Mouse (Mus musculus): ENCODE measurements around the gene Eppin.
"Not testable (repeated sequence)": the region's sequence is repeated elsewhere in the genome, so short reads cannot be mapped to it uniquely, and the experiment has no call there.

The Eppin gene

GRCm38 (mm10) chr2:164593494-164593893 is at the start of gene Eppin:
Gene Eppin (minus strand): TSS chr2:164593594.
- CTCF ChIA-PET, result no interaction called here

- CTCF ChIA-PET, result no interaction called here
Measured at GRCm38 (mm10) chr2:164641881-164642673, 48.7 kb upstream of the Eppin start.

GRCm38 (mm10) chr2:164641129-164641528 is 47.7 kb upstream of the Eppin start:
- CTCF ChIA-PET, result no interaction called here

- CTCF ChIA-PET, result no interaction called here
Measured at GRCm38 (mm10) chr2:164638696-164639095, 45.3 kb upstream of the Eppin start, which contains the start of gene Wfdc16. Gene Wfdc16 (minus strand): TSS chr2:164638796.

- CTCF ChIA-PET, result no interaction called here
Measured at GRCm38 (mm10) chr2:164635266-164635665, 41.9 kb upstream of the Eppin start.

- CTCF ChIA-PET, result no interaction called here
Measured at GRCm38 (mm10) chr2:164621775-164622174, 28.4 kb upstream of the Eppin start.

GRCm38 (mm10) chr2:164619050-164619449 is 25.7 kb upstream of the Eppin start:
- CTCF ChIA-PET, result no interaction called here

GRCm38 (mm10) chr2:164615386-164615785 is 22.0 kb upstream of the Eppin start:
- CTCF ChIA-PET, result no interaction called here

GRCm38 (mm10) chr2:164613471-164613870 is 20.1 kb upstream of the Eppin start, which contains the start of the genes Wfdc6b and Wfdc8:
Gene Wfdc6b (plus strand): TSS chr2:164613522.
Gene Wfdc8 (minus strand): TSS chr2:164613626.
- CTCF ChIA-PET, result not testable (repeated sequence)

GRCm38 (mm10) chr2:164608781-164609180 is 15.4 kb upstream of the Eppin start:
- CTCF ChIA-PET, result no interaction called here

GRCm38 (mm10) chr2:164604411-164604810 is 11.0 kb upstream of the Eppin start:
- CTCF ChIA-PET, result no interaction called here

- CTCF ChIA-PET, result no interaction called here
Measured at GRCm38 (mm10) chr2:164603482-164603881, 10.1 kb upstream of the Eppin start.

GRCm38 (mm10) chr2:164600179-164600578 is 6.8 kb upstream of the Eppin start:
- CTCF ChIA-PET, result no interaction called here

- CTCF ChIA-PET, result interaction anchor here (0.6 kb wide), 1 partner anchor 91 kb away, joined by 4 read pairs; no protein-coding TSS in a partner anchor
Measured at GRCm38 (mm10) chr2:164592014-164592413, 1.4 kb downstream of the Eppin start.

GRCm38 (mm10) chr2:164585025-164585725 is 8.2 kb downstream of the Eppin start, which contains the start of gene Wfdc6a:
Gene Wfdc6a (minus strand): TSS chr2:164585447.
- CTCF ChIA-PET, result not testable (repeated sequence)

- CTCF ChIA-PET, result not testable (repeated sequence)
Measured at GRCm38 (mm10) chr2:164573359-164573758, 20.0 kb downstream of the Eppin start, which contains the start of gene Spint3. Gene Spint3 (minus strand): TSS chr2:164573459.

- CTCF ChIA-PET, result no interaction called here
Measured at GRCm38 (mm10) chr2:164567460-164567859, 25.9 kb downstream of the Eppin start.

- CTCF ChIA-PET, result no interaction called here
Measured at GRCm38 (mm10) chr2:164566997-164567396, 26.4 kb downstream of the Eppin start.

- CTCF ChIA-PET, result no interaction called here
Measured at GRCm38 (mm10) chr2:164564346-164564745, 29.0 kb downstream of the Eppin start.

GRCm38 (mm10) chr2:164563339-164564038 is 29.9 kb downstream of the Eppin start:
- CTCF ChIA-PET, result no interaction called here

- CTCF ChIA-PET, result no interaction called here
Measured at GRCm38 (mm10) chr2:164562391-164563188, 30.8 kb downstream of the Eppin start, which contains the start of gene Wfdc2. Gene Wfdc2 (plus strand): TSS chr2:164562413.

Measured in spleen, embryonic (tissue).